Mouse (Mus musculus) heart, embryonic 16.5 days (tissue): ENCODE results near the gene Meis1. TPM values are rescaled to one million over a fixed set of nuclear protein-coding genes. Genes with fewer than 3 reads are reported as not detected.

Source experiments
- ATAC-seq: fragments of 200-750 bp; cut with Nextera tagmentation; replicated peaks from 2 replicates; pipeline ENCODE4 v1.8.0; 2017; ENCODE audit warnings: moderate number of reproducible peaks; ENCODE audit not compliant: insufficient read depth, low FRiP score; ENCODE audit errors: extremely low read depth
- H3K27ac ChIP-seq: fragments of 300-500 bp; sonication (generic); 2 replicates; pipeline ENCODE4 v1.5.1; 2014; ENCODE audit warnings: mild to moderate bottlenecking, low read length, control low read depth, moderate library complexity
- H3K27me3 ChIP-seq: fragments of 300-500 bp; sonication (generic); 2 replicates; pipeline ENCODE4 v1.6.1; 2014; ENCODE audit warnings: low read length, mixed read lengths; ENCODE audit not compliant: control insufficient read depth, insufficient read depth
- H3K36me3 ChIP-seq: fragments of 300-500 bp; sonication (generic); 2 replicates; pipeline ENCODE4 v1.6.1; 2014; ENCODE audit not compliant: control insufficient read depth, insufficient read depth
- H3K4me1 ChIP-seq: fragments of 300-500 bp; sonication (generic); 2 replicates; pipeline ENCODE4 v1.6.1; 2014; ENCODE audit warnings: low read length, mixed read lengths; ENCODE audit not compliant: control insufficient read depth, insufficient read depth
- H3K4me2 ChIP-seq: fragments of 300-500 bp; sonication (generic); 2 replicates; pipeline ENCODE4 v1.6.1; 2014; ENCODE audit warnings: low read depth, mild to moderate bottlenecking, control low read depth, low read length
- H3K4me3 ChIP-seq: fragments of 300-500 bp; sonication (generic); 2 replicates; pipeline ENCODE4 v1.5.1; 2014; ENCODE audit warnings: mild to moderate bottlenecking, control low read depth, low read length
- H3K9ac ChIP-seq: fragments of 300-500 bp; sonication (generic); 2 replicates; pipeline ENCODE4 v1.6.1; 2014; ENCODE audit warnings: low read length, control low read depth
- H3K9me3 ChIP-seq: fragments of 300-500 bp; sonication (generic); replicated peaks from 2 replicates; pipeline ENCODE4 v1.6.1; 2016; ENCODE audit warnings: low read length; ENCODE audit not compliant: control insufficient read depth
- WGBS: fragments of 180-500 bp; shearing (Covaris S2); extraction: QIAGEN DNeasy Blood & Tissue Kit; methylation state at CpG from one replicate; pipeline ENCODE4 v1.1.7; 2014; 5-methylcytosine and 5-hydroxymethylcytosine counted together
- polyA plus RNA-seq: library from polyadenylated mRNA; unstranded; fragments of >200 nt; fragmentation: Nextera tagmentation; extraction: Ambion mirVana; gene quantifications from 2 replicates; pipeline ENCODE4 v1.2.1, GENCODE M21; 2015

Gene Meis1
- polyA plus RNA-seq, 1 experiment from 2014 or later = 59.8 TPM

GRCm38 (mm10) chr11:19010396-19010811 lies 8.4 kb downstream of the Meis1 start:
- Histone ChIP-seq H3K27ac (peak overlapping the region; percentile 87), H3K9ac (peak overlapping the region; percentile 73), H3K4me1 (peaks cover 42% of the 10 kb centered on the region), H3K9me3 (no peaks in the 10 kb centered on the region), H3K36me3 (peaks cover 4% of the 10 kb centered on the region; the same call in 1 of the 2 replicates), H3K27me3 (no peaks in the 10 kb centered on the region), H3K4me3 (peak overlapping the region; percentile 45), H3K4me2 (peak overlapping the region; percentile 89)
- 21% methylated on average over 14 of the region's 14 CpGs for WGBS
- ATAC-seq = no peak

- Histone ChIP-seq H3K4me3 (peak overlapping the region; percentile 45), H3K9ac (peak overlapping the region; percentile 73), H3K27ac (peak overlapping the region; percentile 87), H3K36me3 (peaks cover 4% of the 10 kb centered on the region; the same call in 1 of the 2 replicates), H3K9me3 (no peaks in the 10 kb centered on the region), H3K4me1 (peaks cover 42% of the 10 kb centered on the region), H3K27me3 (no peaks in the 10 kb centered on the region), H3K4me2 (peak overlapping the region; percentile 89)
- WGBS = 37% methylated on average over 17 of the region's 17 CpGs
- no peak for ATAC-seq
These were observed 9.0 kb downstream of the Meis1 start for GRCm38 (mm10) chr11:19009536-19010395.

GRCm38 (mm10) chr11:19008610-19009384 lies 10.0 kb downstream of the Meis1 start:
- H3K27ac ChIP-seq = peak overlapping the region; percentile 12
- H3K4me3 ChIP-seq = peak overlapping the region; percentile 2; the same call in 1 of the 2 replicates
- no peak for ATAC-seq
- peak overlapping the region; percentile 68 for H3K4me2 ChIP-seq
- H3K4me1 ChIP-seq = peaks cover 42% of the 10 kb centered on the region
- no peaks in the 10 kb centered on the region for H3K27me3 ChIP-seq
- H3K9me3 ChIP-seq = no peaks in the 10 kb centered on the region
- peak overlapping the region; percentile 73; the same call in 1 of the 2 replicates for H3K9ac ChIP-seq
- H3K36me3 ChIP-seq = peaks cover 4% of the 10 kb centered on the region; the same call in 1 of the 2 replicates
- WGBS = 47% methylated on average over 13 of the region's 13 CpGs

- H3K4me1 ChIP-seq = peaks cover 35% of the 10 kb centered on the region
- WGBS = 19% methylated on average over 45 of the region's 45 CpGs
- no peaks in the 10 kb centered on the region for H3K36me3 ChIP-seq
- no peaks in the 10 kb centered on the region for H3K9me3 ChIP-seq
- H3K27ac ChIP-seq = peak overlapping the region; percentile 85
- H3K4me3 ChIP-seq = peak overlapping the region; percentile 39
- peak overlapping the region; percentile 77 for H3K9ac ChIP-seq
- peak; percentile 59 for ATAC-seq
- peak overlapping the region; percentile 68 for H3K4me2 ChIP-seq
- H3K27me3 ChIP-seq = no peaks in the 10 kb centered on the region
These were observed 11.0 kb downstream of the Meis1 start for GRCm38 (mm10) chr11:19007541-19008424.

GRCm38 (mm10) chr11:19007068-19007467 lies 11.7 kb downstream of the Meis1 start:
- H3K9ac ChIP-seq = peak overlapping the region; percentile 77
- no peaks in the 10 kb centered on the region for H3K27me3 ChIP-seq
- peak overlapping the region; percentile 68 for H3K4me2 ChIP-seq
- H3K27ac ChIP-seq = peak overlapping the region; percentile 85
- no peak for ATAC-seq
- H3K4me1 ChIP-seq = peaks cover 33% of the 10 kb centered on the region
- 44% methylated on average over 5 of the region's 5 CpGs for WGBS
- no peaks in the 10 kb centered on the region for H3K9me3 ChIP-seq
- peak overlapping the region; percentile 39; the same call in 1 of the 2 replicates for H3K4me3 ChIP-seq
- H3K36me3 ChIP-seq = no peaks in the 10 kb centered on the region

- Histone ChIP-seq H3K27me3 (no peaks in the 10 kb centered on the region), H3K4me2 (no peak overlapping the region), H3K36me3 (peaks cover 2% of the 10 kb centered on the region; the same call in 1 of the 2 replicates), H3K4me1 (peaks cover 27% of the 10 kb centered on the region), H3K4me3 (no peak overlapping the region), H3K9me3 (no peaks in the 10 kb centered on the region), H3K9ac (no peak overlapping the region; the same call in 1 of the 2 replicates), H3K27ac (0 out of 2 replicates have a peak overlapping the region, but pooled peaks have one; percentile 7)
- 46% methylated on average over 3 of the region's 3 CpGs for WGBS
- ATAC-seq = no peak
These were observed 12.7 kb downstream of the Meis1 start for GRCm38 (mm10) chr11:19005913-19006693.

- H3K36me3 ChIP-seq = peaks cover 9% of the 10 kb centered on the region
- WGBS = 75% methylated on average over 9 of the region's 9 CpGs
- H3K27ac ChIP-seq = no peak overlapping the region
- H3K4me1 ChIP-seq = peaks cover 26% of the 10 kb centered on the region
- H3K4me3 ChIP-seq = no peak overlapping the region
- no peak for ATAC-seq
- no peak overlapping the region for H3K9ac ChIP-seq
- no peak overlapping the region for H3K4me2 ChIP-seq
- H3K27me3 ChIP-seq = no peaks in the 10 kb centered on the region
- H3K9me3 ChIP-seq = no peaks in the 10 kb centered on the region
These were observed 13.5 kb downstream of the Meis1 start for GRCm38 (mm10) chr11:19005007-19005912.
